Mouse (Mus musculus) inflammation-experienced regulatory T-cells, adult 6 months (primary cell): ENCODE data around the gene Atp6v1e1. TPM values are rescaled to one million over a fixed set of nuclear protein-coding genes. Genes with fewer than 3 reads are reported as not detected.

Source experiments
- ATAC-seq: one replicate; pipeline ENCODE4 v1.8.0; 2017
- polyA plus RNA-seq, 3 experiments: library from polyadenylated mRNA; unstranded; fragments of 100-300 nt; shearing (Covaris generic); gene quantifications; one replicate each; pipeline ENCODE4 v1.2.1; 2017

Atp6v1e1 gene
- polyA plus RNA-seq, 3 experiments from 2014 or later, result 78.2 to 86.1 (median 84.1) TPM

- ATAC-seq, result no peak
Observed at GRCm38 (mm10) chr6:120769972-120770371, 52.6 kb downstream of the Atp6v1e1 start.

- ATAC-seq, result no peak
Observed at GRCm38 (mm10) chr6:120761151-120761550, 61.4 kb downstream of the Atp6v1e1 start.

DNA sequence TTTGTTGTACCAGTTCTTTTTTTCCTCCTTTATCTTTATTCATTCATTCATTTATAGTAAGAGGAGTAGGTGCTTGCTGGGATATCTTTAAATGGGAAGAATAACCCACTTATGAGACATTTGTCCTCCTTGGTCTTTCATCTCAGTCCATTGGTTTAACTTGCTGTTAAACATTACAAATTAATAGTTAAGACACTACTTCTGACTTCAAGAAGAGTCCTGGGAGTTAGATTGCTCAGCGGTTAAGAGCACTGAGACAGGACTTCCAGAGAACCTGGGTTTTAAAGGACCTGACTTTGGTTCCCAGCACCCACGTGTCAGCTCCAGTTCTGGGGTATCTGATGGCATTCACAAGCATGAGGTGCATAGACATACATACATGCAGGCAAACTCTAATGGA, 76.2 kb downstream of the Atp6v1e1 start:
- ATAC-seq, result no peak

Other genes starting within 250 kb of the Atp6v1e1 start
- gene Cecr2, start 156.4 kb downstream of the Atp6v1e1 start, polyA plus RNA-seq, result under 1 TPM; 0.25 to 0.46 (median 0.35) TPM
- gene Slc25a18, start 49.2 kb downstream of the Atp6v1e1 start, polyA plus RNA-seq, result under 1 TPM in 2 of 3 experiments, not detected in 1; 0.36 to 0.47 TPM
- gene Bcl2l13, start 13.4 kb upstream of the Atp6v1e1 start, polyA plus RNA-seq, result 10 to 100 TPM in 1 of 3 experiments, 1 to 10 TPM in 2; 7.0 to 12.5 (median 8.6) TPM
- 10 to 100 TPM; 42.6 to 56.8 (median 45.7) TPM for gene Bid, start 94.1 kb upstream of the Atp6v1e1 start, polyA plus RNA-seq